Mouse (Mus musculus) adrenal gland, postnatal 4 days (tissue): ENCODE results near the gene Rab27a. TPM values are rescaled to one million over a fixed set of nuclear protein-coding genes. Genes with fewer than 3 reads are reported as not detected.
"Not testable (repeated sequence)": the region's sequence is repeated elsewhere in the genome, so short reads cannot be mapped to it uniquely, and the experiment has no call there.

Experiments used
- DNase-seq, 2 experiments: peaks; one replicate each; pipeline ENCODE4 v3.0.0; 2021 to 2022; ENCODE audit warnings: low spot score in 2 of 2, mixed read lengths in 2 of 2
- total RNA-seq, 2 experiments: library from RNA; stranded (reverse); gene quantifications; 2 replicates each; pipeline ENCODE4 v1.2.3; 2021

Rab27a gene
- total RNA-seq, 2 experiments from 2014 or later, result 47.4 to 49.5 TPM

GRCm38 (mm10) chr9:73089222-73089920, 44.7 kb downstream of the Rab27a start:
- no peak for DNase-seq

GRCm38 (mm10) chr9:73090121-73090520, 45.5 kb downstream of the Rab27a start:
- DNase-seq, result no peak

GRCm38 (mm10) chr9:73091747-73092146, 47.1 kb downstream of the Rab27a start:
- no peak for DNase-seq

- no peak for DNase-seq
Observed at GRCm38 (mm10) chr9:73094580-73094979, 49.9 kb downstream of the Rab27a start.

- no peak for DNase-seq
Observed at GRCm38 (mm10) chr9:73097898-73098297, 53.2 kb downstream of the Rab27a start.

GRCm38 (mm10) chr9:73101536-73101935, 56.9 kb downstream of the Rab27a start, which contains the start of gene Khdc3:
Gene Khdc3 (plus strand): TSS chr9:73101836.
- no peak for DNase-seq

- DNase-seq, result no peak
Observed at GRCm38 (mm10) chr9:73102181-73102580, 57.5 kb downstream of the Rab27a start, which contains the start of gene Gm20509. Gene Gm20509 (plus strand): TSS chr9:73102470.

GRCm38 (mm10) chr9:73103159-73103879, 58.7 kb downstream of the Rab27a start:
- peak in 1 of 2 experiments; percentile 27 for DNase-seq

- no peak for DNase-seq
Observed at GRCm38 (mm10) chr9:73103880-73104198, 59.2 kb downstream of the Rab27a start.

- DNase-seq, result no peak
Observed at GRCm38 (mm10) chr9:73105141-73105540, 60.5 kb downstream of the Rab27a start.

GRCm38 (mm10) chr9:73105771-73106170, 61.1 kb downstream of the Rab27a start:
- DNase-seq, result no peak

- DNase-seq, result peak; percentile 37 to 62
Observed at GRCm38 (mm10) chr9:73112919-73113906, 68.6 kb downstream of the Rab27a start, which contains the start of gene Rsl24d1. Gene Rsl24d1 (plus strand): TSS chr9:73113426.

GRCm38 (mm10) chr9:73116704-73117103, 72.0 kb downstream of the Rab27a start:
- not testable (repeated sequence) for DNase-seq

GRCm38 (mm10) chr9:73118012-73118411, 73.4 kb downstream of the Rab27a start:
- no peak for DNase-seq

GRCm38 (mm10) chr9:73121735-73122134, 77.1 kb downstream of the Rab27a start:
- DNase-seq, result no peak

GRCm38 (mm10) chr9:73125043-73125570, 80.5 kb downstream of the Rab27a start:
- no peak for DNase-seq

GRCm38 (mm10) chr9:73127457-73127856, 82.8 kb downstream of the Rab27a start:
- DNase-seq, result no peak

- DNase-seq, result no peak
Observed at GRCm38 (mm10) chr9:73129875-73130274, 85.2 kb downstream of the Rab27a start.

GRCm38 (mm10) chr9:73130529-73130928, 85.9 kb downstream of the Rab27a start:
- no peak for DNase-seq

- no peak for DNase-seq
Observed at GRCm38 (mm10) chr9:73137341-73137886, 92.8 kb downstream of the Rab27a start.
